Mouse (Mus musculus): ENCODE measurements at regions not wholly inside any gene's neighbourhood (a gene's known extent, or its start where the extent isn't known, plus 50 kb on each side); places are given as distances from the start of the nearest gene placed in this dataset.
A peak's percentile ranks its signal among the peaks of the same experiment; 100 is the strongest.

DNA sequence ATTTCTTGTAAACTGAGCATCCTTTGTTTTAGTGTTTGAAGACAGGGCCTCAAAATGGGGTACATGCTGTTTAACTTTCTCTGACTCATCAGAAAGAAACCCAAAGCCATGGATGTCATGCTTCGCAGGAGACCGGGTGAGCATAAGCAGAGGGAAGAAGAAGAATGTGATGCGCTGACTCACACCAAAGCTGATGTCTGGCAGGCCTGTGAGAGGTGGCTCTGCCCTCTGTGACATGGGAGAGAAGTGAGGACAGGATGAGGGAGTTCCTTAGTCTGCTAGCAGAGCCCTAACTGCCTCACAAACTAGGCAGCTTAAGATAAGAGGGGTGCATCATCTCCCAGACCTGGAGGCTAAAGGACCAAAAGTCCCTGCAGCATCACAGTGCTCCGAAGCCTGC, 263.2 kb downstream of the Cd47 start:
- no peaks in the 10 kb centered on the region for H3K27me3 ChIP-seq
- H3K27ac ChIP-seq, result no peak overlapping the region
- no peak overlapping the region for H3K9ac ChIP-seq
- H3K9me3 ChIP-seq, result no peaks in the 10 kb centered on the region
- ATAC-seq (ENCODE audit: insufficient number of reproducible peaks, insufficient read depth, low FRiP score, low TSS enrichment, low read depth), result no peak
- no peaks in the 10 kb centered on the region for H3K36me3 ChIP-seq
- WGBS, result 75% methylated on average over 4 of the region's 4 CpGs
- H3K4me1 ChIP-seq, result no peaks in the 10 kb centered on the region
- no peak overlapping the region for H3K4me3 ChIP-seq
- no peak overlapping the region for H3K4me2 ChIP-seq

GRCm38 (mm10) chr16:50065336-50066082, 265.2 kb downstream of the Cd47 start:
- no peaks in the 10 kb centered on the region for H3K27me3 ChIP-seq
- no peaks in the 10 kb centered on the region for H3K4me1 ChIP-seq
- H3K9ac ChIP-seq, result no peak overlapping the region
- no peak overlapping the region for H3K27ac ChIP-seq
- 77% methylated on average over 5 of the region's 5 CpGs for WGBS
- ATAC-seq (ENCODE audit: insufficient number of reproducible peaks, insufficient read depth, low FRiP score, low TSS enrichment, low read depth), result no peak
- H3K36me3 ChIP-seq, result no peaks in the 10 kb centered on the region
- H3K4me3 ChIP-seq, result no peak overlapping the region
- H3K4me2 ChIP-seq, result no peak overlapping the region
- H3K9me3 ChIP-seq, result no peaks in the 10 kb centered on the region

GRCm38 (mm10) chr16:50069033-50069432, 268.7 kb downstream of the Cd47 start:
- Histone ChIP-seq H3K4me3 (no peak overlapping the region), H3K9me3 (no peaks in the 10 kb centered on the region), H3K27me3 (no peaks in the 10 kb centered on the region), H3K9ac (no peak overlapping the region), H3K4me2 (no peak overlapping the region), H3K4me1 (no peaks in the 10 kb centered on the region), H3K36me3 (no peaks in the 10 kb centered on the region), H3K27ac (no peak overlapping the region)
- WGBS, result 55% methylated on average over 4 of the region's 4 CpGs
- ATAC-seq (ENCODE audit: insufficient number of reproducible peaks, insufficient read depth, low FRiP score, low TSS enrichment, low read depth), result no peak

DNA sequence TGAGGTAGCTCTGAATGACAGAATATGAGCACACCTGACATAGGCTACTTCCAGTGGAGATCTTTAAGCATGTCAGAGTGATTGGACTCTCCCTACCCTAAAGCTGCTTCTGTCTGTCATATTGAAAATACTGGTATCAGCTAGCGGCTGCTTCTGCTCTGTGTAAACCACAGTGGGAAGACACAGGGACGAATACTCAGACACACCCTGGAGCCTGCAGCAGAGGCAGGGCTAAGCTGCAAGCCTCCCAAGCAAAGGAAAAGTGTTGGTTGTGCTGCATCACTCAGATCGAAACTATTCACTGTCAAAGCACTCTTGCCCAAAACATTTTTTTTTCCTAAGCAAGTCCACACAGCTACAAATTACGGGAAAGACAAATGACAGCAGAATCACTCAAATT, 270.4 kb downstream of the Cd47 start:
- H3K9me3 ChIP-seq, result no peaks in the 10 kb centered on the region
- ATAC-seq (ENCODE audit: insufficient number of reproducible peaks, insufficient read depth, low FRiP score, low TSS enrichment, low read depth), result no peak
- no peaks in the 10 kb centered on the region for H3K4me1 ChIP-seq
- no peaks in the 10 kb centered on the region for H3K27me3 ChIP-seq
- H3K9ac ChIP-seq, result no peak overlapping the region
- 40% methylated on average over 4 of the region's 4 CpGs for WGBS
- no peaks in the 10 kb centered on the region for H3K36me3 ChIP-seq
- H3K4me3 ChIP-seq, result no peak overlapping the region
- H3K27ac ChIP-seq, result no peak overlapping the region
- H3K4me2 ChIP-seq, result no peak overlapping the region

DNA sequence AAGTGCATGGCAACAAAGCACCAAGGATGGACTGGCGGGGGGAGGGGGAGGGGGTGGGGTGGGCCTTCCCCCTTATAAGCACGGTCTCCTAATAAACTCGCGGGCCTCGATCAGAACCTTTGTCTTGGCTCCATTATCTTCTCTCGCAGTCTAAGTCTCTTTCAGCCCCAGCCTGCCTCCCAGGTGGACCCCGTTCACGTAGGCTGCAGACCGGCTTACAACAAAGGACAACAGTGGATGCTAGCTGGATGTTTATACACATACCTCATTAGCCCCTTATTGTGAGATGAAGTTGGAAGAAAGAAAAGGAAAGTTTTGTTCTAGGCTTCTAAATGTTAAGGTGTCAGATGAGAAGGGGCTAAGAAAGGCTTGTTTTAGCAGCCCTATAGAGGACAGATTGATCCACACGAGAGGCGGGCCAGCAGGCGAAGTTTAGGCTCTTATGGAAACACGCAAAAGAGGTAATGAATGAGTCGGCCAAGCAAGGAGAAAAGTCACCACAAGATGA, 272.6 kb downstream of the Cd47 start:
- no peaks in the 10 kb centered on the region for H3K4me1 ChIP-seq
- WGBS, result 47% methylated on average over 14 of the region's 14 CpGs
- H3K4me2 ChIP-seq, result peak overlapping the region; percentile 31
- H3K4me3 ChIP-seq, result no peak overlapping the region
- no peaks in the 10 kb centered on the region for H3K36me3 ChIP-seq
- H3K27me3 ChIP-seq, result no peaks in the 10 kb centered on the region
- no peaks in the 10 kb centered on the region for H3K9me3 ChIP-seq
- ATAC-seq (ENCODE audit: insufficient number of reproducible peaks, insufficient read depth, low FRiP score, low TSS enrichment, low read depth), result no peak
- no peak overlapping the region for H3K9ac ChIP-seq
- H3K27ac ChIP-seq, result no peak overlapping the region

GRCm38 (mm10) chr16:50073979-50074378, 273.6 kb downstream of the Cd47 start:
- no peak overlapping the region for H3K4me3 ChIP-seq
- H3K9me3 ChIP-seq, result no peaks in the 10 kb centered on the region
- WGBS, result 73% methylated on average over 4 of the region's 4 CpGs
- H3K27me3 ChIP-seq, result no peaks in the 10 kb centered on the region
- H3K4me1 ChIP-seq, result no peaks in the 10 kb centered on the region
- no peak overlapping the region for H3K27ac ChIP-seq
- H3K4me2 ChIP-seq, result no peak overlapping the region
- H3K9ac ChIP-seq, result no peak overlapping the region
- no peaks in the 10 kb centered on the region for H3K36me3 ChIP-seq
- ATAC-seq (ENCODE audit: insufficient number of reproducible peaks, insufficient read depth, low FRiP score, low TSS enrichment, low read depth), result no peak

DNA sequence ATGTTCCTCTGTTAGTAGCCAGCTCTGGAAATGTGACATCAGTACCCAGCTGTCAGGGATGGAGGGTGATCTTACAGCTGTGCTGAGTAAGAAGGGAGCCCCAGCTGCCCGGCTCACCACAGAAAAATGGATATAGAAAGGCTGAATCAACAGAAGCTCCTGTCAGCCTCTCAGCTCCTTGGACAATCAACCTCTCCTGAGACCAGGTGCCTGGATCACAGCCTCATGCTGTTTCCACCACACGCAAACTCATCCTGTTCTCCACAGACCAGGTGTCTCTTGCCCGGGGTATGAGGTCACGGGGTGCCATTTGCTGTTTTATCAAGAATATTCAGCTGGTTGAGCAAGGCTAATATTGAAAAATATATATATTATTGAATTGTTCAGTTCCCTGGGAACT, 275.3 kb downstream of the Cd47 start:
- Histone ChIP-seq H3K9me3 (no peaks in the 10 kb centered on the region), H3K27ac (no peak overlapping the region), H3K4me1 (no peaks in the 10 kb centered on the region), H3K27me3 (no peaks in the 10 kb centered on the region), H3K4me3 (no peak overlapping the region), H3K9ac (no peak overlapping the region), H3K36me3 (no peaks in the 10 kb centered on the region), H3K4me2 (no peak overlapping the region)
- ATAC-seq (ENCODE audit: insufficient number of reproducible peaks, insufficient read depth, low FRiP score, low TSS enrichment, low read depth), result no peak
- 85% methylated on average over 4 of the region's 4 CpGs for WGBS

DNA sequence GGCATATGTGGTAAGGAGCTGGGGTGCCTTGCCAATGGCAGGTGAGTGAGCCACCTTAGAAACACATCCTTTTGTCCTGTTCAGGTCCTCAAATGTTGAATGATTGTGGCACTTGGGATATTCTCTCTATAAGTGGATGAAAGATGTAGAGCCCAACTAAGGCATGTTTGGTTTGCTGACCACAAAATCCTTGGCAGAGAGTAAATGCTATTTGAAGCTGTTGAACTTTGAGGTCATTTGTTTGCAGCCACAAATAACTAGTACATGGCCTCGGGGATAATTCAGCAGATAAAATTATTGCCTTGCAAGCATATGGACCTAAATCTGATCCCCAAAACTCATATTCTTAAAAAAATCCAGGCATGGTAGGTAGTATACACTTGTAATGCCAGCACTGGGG, 281.2 kb downstream of the Cd47 start:
- H3K27ac ChIP-seq, result no peak overlapping the region
- no peak for ATAC-seq (ENCODE audit: insufficient number of reproducible peaks, insufficient read depth, low FRiP score, low TSS enrichment, low read depth)
- H3K9ac ChIP-seq, result no peak overlapping the region
- H3K4me2 ChIP-seq, result no peak overlapping the region
- H3K9me3 ChIP-seq, result peaks cover 6% of the 10 kb centered on the region; the same call in 1 of the 2 replicates
- WGBS, result 75% methylated on average over 1 of the region's 1 CpGs
- no peaks in the 10 kb centered on the region for H3K36me3 ChIP-seq
- H3K4me1 ChIP-seq, result no peaks in the 10 kb centered on the region
- no peaks in the 10 kb centered on the region for H3K27me3 ChIP-seq
- no peak overlapping the region for H3K4me3 ChIP-seq

- WGBS, result 89% methylated on average over 1 of the region's 1 CpGs
- Histone ChIP-seq H3K4me1 (no peaks in the 10 kb centered on the region), H3K4me2 (no peak overlapping the region), H3K27me3 (no peaks in the 10 kb centered on the region), H3K9ac (no peak overlapping the region), H3K36me3 (no peaks in the 10 kb centered on the region), H3K4me3 (no peak overlapping the region), H3K27ac (no peak overlapping the region), H3K9me3 (no peaks in the 10 kb centered on the region)
- no peak for ATAC-seq (ENCODE audit: insufficient number of reproducible peaks, insufficient read depth, low FRiP score, low TSS enrichment, low read depth)
These were observed 292.0 kb downstream of the Cd47 start for GRCm38 (mm10) chr16:50092318-50092717.

GRCm38 (mm10) chr16:50092780-50093179, 292.4 kb downstream of the Cd47 start:
- Histone ChIP-seq H3K27me3 (no peaks in the 10 kb centered on the region), H3K36me3 (no peaks in the 10 kb centered on the region), H3K27ac (no peak overlapping the region), H3K9ac (no peak overlapping the region), H3K9me3 (no peaks in the 10 kb centered on the region), H3K4me2 (no peak overlapping the region), H3K4me3 (no peak overlapping the region), H3K4me1 (no peaks in the 10 kb centered on the region)
- 92% methylated on average over 3 of the region's 3 CpGs for WGBS
- ATAC-seq (ENCODE audit: insufficient number of reproducible peaks, insufficient read depth, low FRiP score, low TSS enrichment, low read depth), result no peak

GRCm38 (mm10) chr16:50095858-50096551, 295.7 kb downstream of the Cd47 start:
- Histone ChIP-seq H3K36me3 (no peaks in the 10 kb centered on the region), H3K27ac (no peak overlapping the region), H3K4me3 (no peak overlapping the region), H3K27me3 (no peaks in the 10 kb centered on the region), H3K9ac (no peak overlapping the region), H3K9me3 (no peaks in the 10 kb centered on the region), H3K4me1 (no peaks in the 10 kb centered on the region), H3K4me2 (no peak overlapping the region)
- ATAC-seq (ENCODE audit: insufficient number of reproducible peaks, insufficient read depth, low FRiP score, low TSS enrichment, low read depth), result no peak
- WGBS, result 74% methylated on average over 6 of the region's 6 CpGs

- H3K27ac ChIP-seq, result no peak overlapping the region
- H3K36me3 ChIP-seq, result no peaks in the 10 kb centered on the region
- 87% methylated on average over 2 of the region's 2 CpGs for WGBS
- no peaks in the 10 kb centered on the region for H3K9me3 ChIP-seq
- H3K4me1 ChIP-seq, result no peaks in the 10 kb centered on the region
- no peaks in the 10 kb centered on the region for H3K27me3 ChIP-seq
- no peak overlapping the region for H3K9ac ChIP-seq
- H3K4me2 ChIP-seq, result no peak overlapping the region
- no peak overlapping the region for H3K4me3 ChIP-seq
- no peak for ATAC-seq (ENCODE audit: insufficient number of reproducible peaks, insufficient read depth, low FRiP score, low TSS enrichment, low read depth)
These were observed 296.2 kb downstream of the Cd47 start for GRCm38 (mm10) chr16:50096563-50096962.

Data from embryonic facial prominence, embryonic 13.5 days (tissue).